Mouse (Mus musculus): ENCODE data around the gene Tbc1d16. TPM values are rescaled to one million over a fixed set of nuclear protein-coding genes. Genes with fewer than 3 reads are reported as not detected.

The Tbc1d16 gene
- polyA plus RNA-seq, 1 experiment from 2014 or later = 22.5 TPM

GRCm38 (mm10) chr11:119228846-119229626 lies 737 bp upstream of the Tbc1d16 start:
- Histone ChIP-seq H3K9me3 (peaks cover 2% of the 10 kb centered on the region; the same call in 1 of the 2 replicates), H3K27ac (peak overlapping the region; percentile 92), H3K36me3 (replicated peaks) (peaks cover 44% of the 10 kb centered on the region), H3K4me1 (peaks cover 56% of the 10 kb centered on the region), H3K4me3 (peak overlapping the region; percentile 79), H3K27me3 (ENCODE audit: poor library complexity, severe bottlenecking) (no peaks in the 10 kb centered on the region)
- peak; percentile 92 for DNase-seq (ENCODE audit: extremely low spot score, low spot score)
- under 1% methylated on average over 34 of the region's 34 CpGs for WGBS

- Histone ChIP-seq H3K36me3 (replicated peaks) (peaks cover 42% of the 10 kb centered on the region), H3K27ac (peak overlapping the region; percentile 92), H3K4me3 (peak overlapping the region; percentile 79), H3K4me1 (peaks cover 71% of the 10 kb centered on the region), H3K9me3 (no peaks in the 10 kb centered on the region), H3K27me3 (ENCODE audit: poor library complexity, severe bottlenecking) (no peaks in the 10 kb centered on the region)
- DNase-seq (ENCODE audit: extremely low spot score, low spot score) = no peak
- WGBS = 9% methylated on average over 12 of the region's 12 CpGs
Observed at GRCm38 (mm10) chr11:119227591-119227990, 708 bp downstream of the Tbc1d16 start.

GRCm38 (mm10) chr11:119225634-119226033 lies 2.7 kb downstream of the Tbc1d16 start:
- DNase-seq (ENCODE audit: extremely low spot score, low spot score) = no peak
- Histone ChIP-seq H3K27me3 (ENCODE audit: poor library complexity, severe bottlenecking) (no peaks in the 10 kb centered on the region), H3K4me1 (peaks cover 90% of the 10 kb centered on the region), H3K9me3 (no peaks in the 10 kb centered on the region), H3K36me3 (replicated peaks) (peaks cover 35% of the 10 kb centered on the region), H3K27ac (peak overlapping the region; percentile 8; the same call in 1 of the 2 replicates), H3K4me3 (peak overlapping the region; percentile 0; the same call in 1 of the 2 replicates)
- 84% methylated on average over 9 of the region's 9 CpGs for WGBS

- H3K9me3 ChIP-seq = no peaks in the 10 kb centered on the region
- no peak for DNase-seq (ENCODE audit: extremely low spot score, low spot score)
- H3K27ac ChIP-seq = no peak overlapping the region
- H3K36me3 ChIP-seq (replicated peaks) = peaks cover 35% of the 10 kb centered on the region
- H3K27me3 ChIP-seq (ENCODE audit: poor library complexity, severe bottlenecking) = no peaks in the 10 kb centered on the region
- H3K4me1 ChIP-seq = peaks cover 90% of the 10 kb centered on the region
- H3K4me3 ChIP-seq = no peak overlapping the region
- WGBS = 94% methylated on average over 6 of the region's 6 CpGs
Observed at GRCm38 (mm10) chr11:119224926-119225325, 3.4 kb downstream of the Tbc1d16 start.

GRCm38 (mm10) chr11:119223124-119223890 lies 5.0 kb downstream of the Tbc1d16 start:
- no peak for DNase-seq (ENCODE audit: extremely low spot score, low spot score)
- no peaks in the 10 kb centered on the region for H3K27me3 ChIP-seq (ENCODE audit: poor library complexity, severe bottlenecking)
- H3K9me3 ChIP-seq = no peaks in the 10 kb centered on the region
- peaks cover 42% of the 10 kb centered on the region for H3K36me3 ChIP-seq (replicated peaks)
- WGBS = 90% methylated on average over 20 of the region's 20 CpGs
- no peak overlapping the region for H3K4me3 ChIP-seq
- H3K27ac ChIP-seq = 0 out of 2 replicates have a peak overlapping the region, but pooled peaks have one; percentile 3
- peaks cover 88% of the 10 kb centered on the region for H3K4me1 ChIP-seq

GRCm38 (mm10) chr11:119221812-119222510 lies 6.3 kb downstream of the Tbc1d16 start:
- no peak for DNase-seq (ENCODE audit: extremely low spot score, low spot score)
- no peak overlapping the region for H3K4me3 ChIP-seq
- H3K9me3 ChIP-seq = no peaks in the 10 kb centered on the region
- H3K36me3 ChIP-seq (replicated peaks) = peaks cover 54% of the 10 kb centered on the region
- no peaks in the 10 kb centered on the region for H3K27me3 ChIP-seq (ENCODE audit: poor library complexity, severe bottlenecking)
- WGBS = 56% methylated on average over 10 of the region's 11 CpGs
- peak overlapping the region; percentile 0; the same call in 1 of the 2 replicates for H3K27ac ChIP-seq
- peaks cover 84% of the 10 kb centered on the region for H3K4me1 ChIP-seq

- Histone ChIP-seq H3K4me3 (peak overlapping the region; percentile 23; the same call in 1 of the 2 replicates), H3K27me3 (ENCODE audit: poor library complexity, severe bottlenecking) (no peaks in the 10 kb centered on the region), H3K36me3 (replicated peaks) (peaks cover 48% of the 10 kb centered on the region), H3K27ac (peak overlapping the region; percentile 53), H3K9me3 (no peaks in the 10 kb centered on the region), H3K4me1 (peaks cover 85% of the 10 kb centered on the region)
- WGBS = 12% methylated on average over 17 of the region's 17 CpGs
- DNase-seq (ENCODE audit: extremely low spot score, low spot score) = no peak
Observed at GRCm38 (mm10) chr11:119219816-119220465, 8.4 kb downstream of the Tbc1d16 start.

- peaks cover 37% of the 10 kb centered on the region for H3K36me3 ChIP-seq (replicated peaks)
- no peak overlapping the region for H3K4me3 ChIP-seq
- peaks cover 94% of the 10 kb centered on the region for H3K4me1 ChIP-seq
- WGBS = 90% methylated on average over 6 of the region's 6 CpGs
- no peaks in the 10 kb centered on the region for H3K27me3 ChIP-seq (ENCODE audit: poor library complexity, severe bottlenecking)
- H3K9me3 ChIP-seq = no peaks in the 10 kb centered on the region
- DNase-seq (ENCODE audit: extremely low spot score, low spot score) = no peak
- no peak overlapping the region for H3K27ac ChIP-seq
Observed at GRCm38 (mm10) chr11:119217861-119218260, 10.4 kb downstream of the Tbc1d16 start.

- no peaks in the 10 kb centered on the region for H3K27me3 ChIP-seq (ENCODE audit: poor library complexity, severe bottlenecking)
- peaks cover 84% of the 10 kb centered on the region for H3K4me1 ChIP-seq
- 69% methylated on average over 9 of the region's 9 CpGs for WGBS
- peak overlapping the region; percentile 80 for H3K27ac ChIP-seq
- H3K36me3 ChIP-seq (replicated peaks) = peaks cover 28% of the 10 kb centered on the region
- H3K9me3 ChIP-seq = no peaks in the 10 kb centered on the region
- H3K4me3 ChIP-seq = peak overlapping the region; percentile 18
- no peak for DNase-seq (ENCODE audit: extremely low spot score, low spot score)
Observed at GRCm38 (mm10) chr11:119215905-119216507, 12.3 kb downstream of the Tbc1d16 start.

- Histone ChIP-seq H3K27me3 (ENCODE audit: poor library complexity, severe bottlenecking) (no peaks in the 10 kb centered on the region), H3K27ac (peak overlapping the region; percentile 80), H3K4me1 (peaks cover 84% of the 10 kb centered on the region), H3K4me3 (peak overlapping the region; percentile 18), H3K9me3 (no peaks in the 10 kb centered on the region), H3K36me3 (replicated peaks) (peaks cover 33% of the 10 kb centered on the region)
- 17% methylated on average over 18 of the region's 18 CpGs for WGBS
- peak; percentile 44 for DNase-seq (ENCODE audit: extremely low spot score, low spot score)
Observed at GRCm38 (mm10) chr11:119215038-119215904, 13.0 kb downstream of the Tbc1d16 start.

- no peak for DNase-seq (ENCODE audit: extremely low spot score, low spot score)
- no peak overlapping the region for H3K4me3 ChIP-seq
- no peak overlapping the region for H3K27ac ChIP-seq
- peaks cover 46% of the 10 kb centered on the region for H3K36me3 ChIP-seq (replicated peaks)
- WGBS = 66% methylated on average over 19 of the region's 19 CpGs
- peaks cover 74% of the 10 kb centered on the region for H3K4me1 ChIP-seq
- no peaks in the 10 kb centered on the region for H3K27me3 ChIP-seq (ENCODE audit: poor library complexity, severe bottlenecking)
- H3K9me3 ChIP-seq = no peaks in the 10 kb centered on the region
Observed at GRCm38 (mm10) chr11:119213166-119213885, 15.0 kb downstream of the Tbc1d16 start.
